Mouse (Mus musculus): Measurements from ENCODE around the gene Krt10. TPM values are rescaled to one million over a fixed set of nuclear protein-coding genes. Genes with fewer than 3 reads are reported as not detected.

The Krt10 gene
- polyA plus RNA-seq (2012; ENCODE audit: low replicate concordance), result 1.0 and 5.4 TPM in 2 replicates

DNA sequence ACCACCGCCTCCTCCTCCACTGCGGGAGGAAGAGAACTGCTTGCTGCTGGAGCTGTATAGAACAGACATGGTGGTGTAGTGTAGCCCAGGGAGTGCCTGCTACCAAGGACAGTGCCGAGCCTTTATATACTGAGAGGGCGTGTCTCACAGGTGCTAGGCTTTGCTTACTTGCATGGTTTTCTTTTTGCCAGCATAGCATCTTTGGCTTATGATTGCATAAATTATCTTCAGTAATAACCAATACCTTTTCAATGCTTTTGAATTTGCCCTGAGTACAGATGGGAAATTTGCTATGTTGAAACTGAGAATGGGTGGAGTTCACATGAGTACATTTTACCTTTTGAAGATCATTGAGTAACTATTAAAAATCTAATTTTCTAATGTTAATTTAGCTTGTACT lies at the start of gene Krt10:
Gene Krt10, minus strand, starts transcription at position 101 of the 400 bp plus-strand sequence.

DNA sequence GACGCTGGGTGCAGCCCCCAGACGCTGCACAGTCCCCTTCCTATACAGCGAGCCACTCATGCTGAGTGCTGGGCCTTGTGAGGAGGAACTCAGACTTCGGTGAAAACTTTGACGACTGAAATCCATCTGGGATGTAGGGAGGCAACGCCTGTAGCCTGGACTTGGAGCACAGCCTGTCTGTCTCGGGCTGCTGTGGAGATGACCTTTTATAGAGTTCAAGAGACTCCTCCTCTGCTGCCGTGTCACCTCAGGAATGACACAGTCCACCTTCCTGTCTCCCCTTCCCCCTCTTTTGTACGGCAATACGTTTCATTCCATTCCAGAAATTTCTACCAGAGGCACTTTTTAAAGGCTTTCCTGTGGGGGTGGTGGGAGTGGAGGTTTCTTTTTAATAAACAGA lies 48.8 kb upstream of the Krt10 start, which contains the start of gene Krt20:
Gene Krt20, minus strand, starts transcription at position 179 of the 400 bp plus-strand sequence.

DNA sequence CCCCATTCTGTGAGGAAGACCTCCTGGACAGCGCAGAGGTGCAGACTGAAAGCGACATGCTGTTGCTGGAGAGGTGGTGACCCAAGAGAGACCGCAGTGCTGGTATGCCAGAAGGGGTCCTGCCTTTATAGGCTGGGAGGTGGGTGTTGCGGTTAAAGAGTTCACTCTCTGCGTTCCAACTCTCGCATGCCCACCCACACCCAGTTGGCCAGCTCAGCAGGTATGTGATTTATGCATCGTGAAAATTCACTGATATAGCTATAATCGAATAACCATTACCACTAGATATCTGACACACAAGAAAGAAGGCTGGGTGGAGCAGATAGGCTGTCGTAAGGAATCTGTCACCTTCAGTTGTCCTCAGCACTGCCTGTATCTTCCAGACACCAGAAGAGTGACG lies 33.0 kb upstream of the Krt10 start, which contains the start of gene Krt12:
Gene Krt12, minus strand, starts transcription at position 101 of the 400 bp plus-strand sequence.

DNA sequence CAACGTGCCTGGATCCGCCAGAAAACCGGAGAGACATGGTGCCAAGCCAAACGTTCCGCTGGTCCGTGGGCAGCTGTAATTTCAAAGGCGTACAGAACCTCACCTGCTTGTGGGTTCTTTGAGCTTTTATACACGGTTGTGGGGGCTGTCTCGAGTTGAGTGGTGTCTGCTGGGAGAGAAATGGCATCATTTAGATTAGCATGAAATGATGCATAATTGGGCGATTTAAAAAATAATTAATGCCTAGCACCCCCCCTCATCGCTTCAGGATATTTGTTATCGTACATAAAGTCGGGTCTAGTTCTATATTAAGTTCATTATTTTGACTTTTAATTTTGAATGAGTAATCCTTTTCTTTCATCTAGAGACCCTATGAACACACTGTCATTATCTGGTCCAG lies 14.4 kb downstream of the Krt10 start, which contains the start of gene Krt28:
Gene Krt28, minus strand, starts transcription at position 101 of the 400 bp plus-strand sequence.

DNA sequence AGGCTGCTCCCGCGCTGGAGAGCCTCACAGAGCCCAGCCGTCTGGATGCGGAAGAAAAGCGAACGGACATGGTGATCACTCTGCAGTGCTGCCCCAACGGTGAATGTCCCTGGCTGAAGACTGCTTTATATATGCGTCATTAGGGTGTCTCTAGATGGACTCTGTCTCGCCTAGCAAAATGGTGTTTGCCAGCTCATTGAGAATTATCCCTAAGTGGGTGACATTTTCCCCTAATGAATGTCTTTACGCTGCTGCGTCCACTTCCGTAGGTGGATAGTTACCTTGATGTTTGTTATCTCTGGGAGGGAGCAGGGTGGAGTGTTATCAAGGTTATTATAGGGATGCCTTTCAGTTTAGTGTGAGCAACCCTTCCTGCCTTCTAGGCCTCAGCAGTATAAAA lies 38.2 kb downstream of the Krt10 start, which contains the start of gene Krt27:
Gene Krt27, minus strand, starts transcription at position 101 of the 400 bp plus-strand sequence.

DNA sequence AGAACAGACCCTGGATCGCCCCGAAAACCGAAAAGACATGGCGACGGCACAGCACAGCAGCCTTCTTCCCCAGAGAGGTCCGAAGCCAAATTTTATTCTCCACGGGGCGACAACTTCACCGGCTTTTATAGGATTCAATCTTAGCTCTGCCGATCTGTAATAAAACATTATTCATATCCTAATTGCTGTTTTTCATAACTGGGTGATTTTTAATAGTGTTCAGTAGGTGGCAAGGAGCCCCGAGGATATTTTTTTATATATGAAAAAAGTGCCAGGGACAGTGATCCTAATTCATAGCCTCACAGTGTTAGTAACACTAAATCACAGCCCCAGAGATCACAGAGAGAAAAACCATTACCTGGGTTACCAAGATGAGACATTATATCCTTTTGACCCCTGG lies 51.3 kb downstream of the Krt10 start, which contains the start of gene Krt26:
Gene Krt26, minus strand, starts transcription at position 101 of the 400 bp plus-strand sequence.

Other genes with a start within 250 kb of the Krt10 start
- 3.6 and 12.3 TPM in 2 replicates for gene Ccr7, start 234.3 kb downstream of the Krt10 start, polyA plus RNA-seq (2012; ENCODE audit: low replicate concordance)
- gene Smarce1, start 158.3 kb downstream of the Krt10 start, polyA plus RNA-seq (2012; ENCODE audit: low replicate concordance), result 113 and 193 TPM in 2 replicates
- gene Krt222, start 145.3 kb downstream of the Krt10 start, polyA plus RNA-seq (2012; ENCODE audit: low replicate concordance), result 0.25 TPM in 1 of 2 replicates, not detected in the other
- not detected in 2 replicates for gene Krt24, start 104.1 kb downstream of the Krt10 start, polyA plus RNA-seq (2012; ENCODE audit: low replicate concordance)
- not detected in 2 replicates for gene Krt25, start 66.4 kb downstream of the Krt10 start, polyA plus RNA-seq (2012; ENCODE audit: low replicate concordance)
- gene Krt26, start 51.4 kb downstream of the Krt10 start, polyA plus RNA-seq (2012; ENCODE audit: low replicate concordance), result not detected in 2 replicates
- gene Krt27, start 38.3 kb downstream of the Krt10 start, polyA plus RNA-seq (2012; ENCODE audit: low replicate concordance), result not detected in 2 replicates
- not detected in 2 replicates for gene Krt28, start 14.5 kb downstream of the Krt10 start, polyA plus RNA-seq (2012; ENCODE audit: low replicate concordance)
- not detected in 2 replicates for gene Krt12, start 32.9 kb upstream of the Krt10 start, polyA plus RNA-seq (2012; ENCODE audit: low replicate concordance)
- gene Krt20, start 48.8 kb upstream of the Krt10 start, polyA plus RNA-seq (2012; ENCODE audit: low replicate concordance), result not detected in 2 replicates
- gene Krt23, start 103.8 kb upstream of the Krt10 start, polyA plus RNA-seq (2012; ENCODE audit: low replicate concordance), result not detected in 2 replicates
- not detected in 2 replicates for gene Krt39, start 132.0 kb upstream of the Krt10 start, polyA plus RNA-seq (2012; ENCODE audit: low replicate concordance)
- not detected in 2 replicates for gene Krt40, start 153.8 kb upstream of the Krt10 start, polyA plus RNA-seq (2012; ENCODE audit: low replicate concordance)
- gene Krtap3-3, start 161.5 kb upstream of the Krt10 start, polyA plus RNA-seq (2012; ENCODE audit: low replicate concordance), result not detected in 2 replicates
- gene Krtap3-2, start 167.5 kb upstream of the Krt10 start, polyA plus RNA-seq (2012; ENCODE audit: low replicate concordance), result not detected in 2 replicates
- gene Gm11939, start 170.1 kb upstream of the Krt10 start, polyA plus RNA-seq (2012; ENCODE audit: low replicate concordance), result not detected in 2 replicates
- gene Krtap3-1, start 177.3 kb upstream of the Krt10 start, polyA plus RNA-seq (2012; ENCODE audit: low replicate concordance), result not detected in 2 replicates
- not detected in 2 replicates for gene Krtap1-5, start 191.7 kb upstream of the Krt10 start, polyA plus RNA-seq (2012; ENCODE audit: low replicate concordance)
- gene Krtap1-4, start 194.3 kb upstream of the Krt10 start, polyA plus RNA-seq (2012; ENCODE audit: low replicate concordance), result not detected in 2 replicates
- not detected in 2 replicates for gene Krtap1-3, start 202.0 kb upstream of the Krt10 start, polyA plus RNA-seq (2012; ENCODE audit: low replicate concordance)
- not detected in 2 replicates for gene Krtap9-3, start 208.7 kb upstream of the Krt10 start, polyA plus RNA-seq (2012; ENCODE audit: low replicate concordance)
- gene Gm11938, start 213.9 kb upstream of the Krt10 start, polyA plus RNA-seq (2012; ENCODE audit: low replicate concordance), result not detected in 2 replicates
- not detected in 2 replicates for gene Gm11937, start 220.8 kb upstream of the Krt10 start, polyA plus RNA-seq (2012; ENCODE audit: low replicate concordance)
- gene Krtap2-4, start 225.5 kb upstream of the Krt10 start, polyA plus RNA-seq (2012; ENCODE audit: low replicate concordance), result not detected in 2 replicates
- gene Gm11562, start 231.1 kb upstream of the Krt10 start, polyA plus RNA-seq (2012; ENCODE audit: low replicate concordance), result not detected in 2 replicates
- not detected in 2 replicates for gene Krtap4-1, start 238.9 kb upstream of the Krt10 start, polyA plus RNA-seq (2012; ENCODE audit: low replicate concordance)
- gene Krtap4-2, start 245.7 kb upstream of the Krt10 start, polyA plus RNA-seq (2012; ENCODE audit: low replicate concordance), result not detected in 2 replicates

Measured in leukemia stem cell, adult 10-12 weeks (primary cell).